Mouse (Mus musculus) liver, embryonic 11.5 days (tissue): ENCODE measurements around the gene Cnot4. TPM values are rescaled to one million over a fixed set of nuclear protein-coding genes. Genes with fewer than 3 reads are reported as not detected.

Experiments
- ATAC-seq: fragments of 200-750 bp; cut with Nextera tagmentation; replicated peaks from 2 replicates; pipeline ENCODE4 v1.8.0; 2017; ENCODE audit warnings: moderate number of reproducible peaks, mild to moderate bottlenecking, moderate TSS enrichment, moderate library complexity; ENCODE audit not compliant: low FRiP score
- DNase-seq: peaks from one replicate; pipeline ENCODE4 v3.0.0-alpha.2; 2017; ENCODE audit warnings: low spot score
- H3K27ac ChIP-seq: fragments of 300-500 bp; sonication (generic); 2 replicates; pipeline ENCODE4 v1.5.1; 2014; ENCODE audit warnings: mild to moderate bottlenecking, low read depth, low read length, control low read depth
- H3K27me3 ChIP-seq: fragments of 300-500 bp; sonication (generic); replicated peaks from 2 replicates; pipeline ENCODE4 v1.6.1; 2014; ENCODE audit warnings: low read length, mixed read lengths; ENCODE audit not compliant: control insufficient read depth, insufficient read depth
- H3K36me3 ChIP-seq: fragments of 300-500 bp; sonication (generic); 2 replicates; pipeline ENCODE4 v1.6.1; 2014; ENCODE audit warnings: mild to moderate bottlenecking, low read length, moderate library complexity, mixed read lengths; ENCODE audit not compliant: control insufficient read depth, insufficient read depth
- H3K4me1 ChIP-seq: fragments of 300-500 bp; sonication (generic); replicated peaks from 2 replicates; pipeline ENCODE4 v1.6.1; 2014; ENCODE audit warnings: low read length, mixed read lengths; ENCODE audit not compliant: control insufficient read depth, insufficient read depth
- H3K4me2 ChIP-seq: fragments of 300-500 bp; sonication (generic); 2 replicates; pipeline ENCODE4 v1.6.1; 2014; ENCODE audit warnings: mild to moderate bottlenecking, control low read depth, moderate library complexity
- H3K4me3 ChIP-seq: fragments of 300-500 bp; sonication (generic); 2 replicates; pipeline ENCODE4 v1.5.1; 2014; ENCODE audit warnings: low read depth, low read length, control low read depth
- H3K9ac ChIP-seq: fragments of 300-500 bp; sonication (generic); 2 replicates; pipeline ENCODE4 v1.6.1; 2014; ENCODE audit warnings: low read depth, low read length, control low read depth
- H3K9me3 ChIP-seq: fragments of 300-500 bp; sonication (generic); 2 replicates; pipeline ENCODE4 v1.6.1; 2016; ENCODE audit warnings: low read length, inconsistent platforms, mixed read lengths; ENCODE audit not compliant: control insufficient read depth
- WGBS: fragments of 180-500 bp; shearing (Covaris S2); extraction: QIAGEN DNeasy Blood & Tissue Kit; methylation state at CpG from one replicate; pipeline ENCODE4 v1.1.7; 2014; 5-methylcytosine and 5-hydroxymethylcytosine counted together
- polyA plus RNA-seq: library from polyadenylated mRNA; unstranded; fragments of >200 nt; fragmentation: Nextera tagmentation; extraction: Ambion mirVana; gene quantifications from 2 replicates; pipeline ENCODE4 v1.2.1, GENCODE M21; 2014

Gene Cnot4
- polyA plus RNA-seq, 1 experiment from 2014 or later: 26.3 TPM

- WGBS: 39% methylated on average over 5 of the region's 5 CpGs
These were observed 138.8 kb downstream of the Cnot4 start for GRCm38 (mm10) chr6:34994692-34995091.

DNA sequence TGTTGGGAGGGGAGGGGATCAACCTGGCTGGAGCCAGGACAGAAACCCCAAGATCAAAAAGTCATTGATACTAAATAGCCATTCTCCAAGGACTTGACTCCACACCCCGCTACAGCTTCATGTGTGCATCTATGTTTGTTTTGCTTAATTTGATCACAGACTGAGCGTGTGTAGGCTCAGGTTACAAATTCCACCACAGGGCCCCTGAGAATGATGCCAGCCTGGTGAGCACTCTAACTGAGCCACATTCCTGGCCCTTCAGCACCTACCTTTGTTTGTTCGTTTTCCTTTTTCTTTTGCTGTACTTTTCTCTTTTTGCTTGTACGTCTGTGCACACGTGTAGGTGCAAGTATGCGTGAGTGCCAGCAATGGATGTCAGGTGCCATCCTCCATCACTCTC is 144.3 kb downstream of the Cnot4 start:
- Histone ChIP-seq H3K4me3 (no peak overlapping the region), H3K9ac (no peak overlapping the region), H3K4me2 (no peak overlapping the region), H3K27me3 (no peaks in the 10 kb centered on the region), H3K36me3 (no peaks in the 10 kb centered on the region), H3K9me3 (no peaks in the 10 kb centered on the region), H3K4me1 (peaks cover 9% of the 10 kb centered on the region), H3K27ac (no peak overlapping the region)
- no peak for ATAC-seq
- no peak for DNase-seq
- WGBS: 71% methylated on average over 6 of the region's 6 CpGs

More at GRCm38 (mm10) chr6:34994692-34995091, 138.8 kb downstream of the Cnot4 start:
- peak overlapping the region; percentile 30 for H3K4me3 ChIP-seq
- DNase-seq (no peak), ATAC-seq (peak; percentile 64)
- H3K36me3 ChIP-seq: no peaks in the 10 kb centered on the region
- H3K4me2 ChIP-seq: peak overlapping the region; percentile 62
- no peaks in the 10 kb centered on the region for H3K27me3 ChIP-seq
- H3K4me1 ChIP-seq: peaks cover 3% of the 10 kb centered on the region; the same call in 1 of the 2 replicates
- no peaks in the 10 kb centered on the region for H3K9me3 ChIP-seq
- 0 out of 2 replicates have a peak overlapping the region, but pooled peaks have one; percentile 4 for H3K9ac ChIP-seq
- H3K27ac ChIP-seq: no peak overlapping the region

DNA sequence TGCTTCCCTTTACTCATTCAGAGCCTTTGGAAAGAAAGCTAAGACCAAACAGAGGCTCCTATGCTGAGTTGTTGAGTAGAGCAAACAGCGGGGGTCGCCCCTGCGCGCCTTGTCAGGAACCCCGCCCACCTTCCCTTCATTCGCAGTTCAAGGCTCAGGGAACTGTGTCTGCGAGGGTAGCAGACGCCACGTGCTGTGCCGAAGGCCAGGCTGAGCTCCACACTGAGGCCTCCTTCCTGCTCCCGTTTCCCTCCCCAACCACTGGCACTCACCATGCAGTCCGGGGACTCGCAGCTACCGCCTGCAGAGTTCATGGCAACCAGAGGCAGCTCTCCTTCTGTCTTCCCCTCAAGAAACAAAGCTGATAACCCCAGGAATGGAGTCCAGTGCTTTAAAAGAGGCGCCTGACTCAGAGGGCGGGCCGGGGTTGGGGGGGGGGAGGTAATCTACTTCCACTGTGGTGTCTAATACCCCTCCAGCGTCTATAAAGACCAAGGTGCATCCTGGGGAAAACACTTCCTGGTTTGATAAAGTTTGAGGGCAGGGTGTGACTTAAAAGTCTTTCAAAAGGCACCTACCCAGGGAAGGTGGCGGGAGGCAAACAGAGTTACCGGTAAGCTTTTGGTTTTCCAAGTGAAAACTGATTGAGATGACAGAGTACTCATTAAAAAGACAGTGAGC is 145.3 kb downstream of the Cnot4 start, which contains the start of gene Slc23a4:
Gene Slc23a4 (minus strand): TSS at position 324 of the 681 bp plus-strand sequence.
- Histone ChIP-seq H3K9ac (peak within 1 kb of the TSS; percentile 40), H3K36me3 (no peaks in the 10 kb centered on the region), H3K9me3 (no peaks in the 10 kb centered on the region), H3K27me3 (no peaks in the 10 kb centered on the region), H3K4me2 (peak within 1 kb of the TSS; percentile 48), H3K4me3 (peak within 1 kb of the TSS; percentile 2), H3K4me1 (peaks cover 9% of the 10 kb centered on the region), H3K27ac (no peak within 1 kb of the TSS)
- DNase-seq (no peak), ATAC-seq (peak; percentile 49)
- 12% methylated on average over 20 of the region's 20 CpGs for WGBS

GRCm38 (mm10) chr6:34987085-34987645 is 146.4 kb downstream of the Cnot4 start:
- no peaks in the 10 kb centered on the region for H3K27me3 ChIP-seq

DNA sequence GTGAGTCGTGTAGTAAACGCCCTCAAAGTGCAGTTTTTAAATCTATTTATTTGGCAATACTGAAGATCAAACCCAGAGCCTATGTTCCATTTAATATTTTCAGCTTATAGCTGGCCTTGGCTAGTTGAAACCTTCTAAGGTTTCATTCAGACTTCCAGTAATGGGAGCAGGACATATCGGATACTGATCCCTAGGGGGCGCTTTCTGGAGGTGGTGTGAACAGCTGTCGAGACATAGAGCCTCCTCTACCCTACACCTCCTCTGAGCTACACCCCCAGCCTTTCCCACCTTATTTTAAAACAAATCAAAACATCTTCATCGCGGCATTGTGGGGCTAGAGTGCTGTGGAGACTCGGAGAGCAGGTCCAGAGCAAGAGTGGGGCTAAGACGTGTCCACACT is 152.9 kb downstream of the Cnot4 start:
- WGBS: 57% methylated on average over 9 of the region's 9 CpGs
- Histone ChIP-seq H3K9ac (no peak overlapping the region), H3K27ac (no peak overlapping the region), H3K4me1 (no peaks in the 10 kb centered on the region), H3K9me3 (no peaks in the 10 kb centered on the region), H3K4me3 (no peak overlapping the region), H3K36me3 (no peaks in the 10 kb centered on the region), H3K4me2 (no peak overlapping the region), H3K27me3 (no peaks in the 10 kb centered on the region)
- DNase-seq (no peak), ATAC-seq (no peak)

More at GRCm38 (mm10) chr6:34987085-34987645, 146.4 kb downstream of the Cnot4 start:
- DNase-seq: no peak
- Histone ChIP-seq H3K4me3 (no peak overlapping the region), H3K9me3 (no peaks in the 10 kb centered on the region), H3K9ac (no peak overlapping the region), H3K4me1 (peaks cover 9% of the 10 kb centered on the region), H3K36me3 (no peaks in the 10 kb centered on the region), H3K27ac (no peak overlapping the region), H3K4me2 (peak overlapping the region; percentile 48; the same call in 1 of the 2 replicates)
- no peak for ATAC-seq
- 71% methylated on average over 12 of the region's 12 CpGs for WGBS

- Histone ChIP-seq H3K36me3 (no peaks in the 10 kb centered on the region), H3K9ac (no peak overlapping the region), H3K27me3 (no peaks in the 10 kb centered on the region), H3K27ac (no peak overlapping the region), H3K4me1 (no peaks in the 10 kb centered on the region), H3K9me3 (no peaks in the 10 kb centered on the region), H3K4me2 (no peak overlapping the region), H3K4me3 (no peak overlapping the region)
- DNase-seq: no peak
- 74% methylated on average over 3 of the region's 3 CpGs for WGBS
- ATAC-seq: no peak
These were observed 154.2 kb downstream of the Cnot4 start for GRCm38 (mm10) chr6:34979291-34979690.

Other genes with a start within 250 kb of the Cnot4 start
- 15.5 and 19.3 TPM in 2 replicates for gene Wdr91, start 222.8 kb downstream of the Cnot4 start, polyA plus RNA-seq
- gene Stra8, start 213.6 kb downstream of the Cnot4 start, polyA plus RNA-seq: not detected in 2 replicates
- gene Slc23a4, start 145.3 kb downstream of the Cnot4 start, polyA plus RNA-seq: 0.71 and 0.86 TPM in 2 replicates
- 63.0 and 74.0 TPM in 2 replicates for gene Nup205, start 43.7 kb upstream of the Cnot4 start, polyA plus RNA-seq
- 0.15 and 0.31 TPM in 2 replicates for gene Slc13a4, start 174.4 kb upstream of the Cnot4 start, polyA plus RNA-seq
- gene Fam180a, start 192.4 kb upstream of the Cnot4 start, polyA plus RNA-seq: not detected in 2 replicates